Mouse (Mus musculus) thymus, adult 2 months (tissue): ENCODE data around the gene Nek11.
"Not testable (repeated sequence)": the region's sequence is repeated elsewhere in the genome, so short reads cannot be mapped to it uniquely, and the experiment has no call there.

Source experiments
- CTCF ChIP-seq: fragments of 200-500 bp; IDR thresholded peaks from 2 replicates; pipeline ENCODE4 v1.5.1; 2012; ENCODE audit warnings: mild to moderate bottlenecking, control low read depth, low read length, moderate library complexity, borderline replicate concordance; ENCODE audit not compliant: control insufficient read depth, poor library complexity, insufficient read depth; ENCODE audit errors: extremely low read depth
- POLR2A ChIP-seq: fragments of 200-500 bp; IDR thresholded peaks from 2 replicates; pipeline ENCODE4 v1.6.1; 2012; ENCODE audit warnings: mild to moderate bottlenecking, low read length, control low read depth, moderate library complexity; ENCODE audit not compliant: control insufficient read depth, poor library complexity, insufficient read depth; ENCODE audit errors: extremely low read depth

DNA sequence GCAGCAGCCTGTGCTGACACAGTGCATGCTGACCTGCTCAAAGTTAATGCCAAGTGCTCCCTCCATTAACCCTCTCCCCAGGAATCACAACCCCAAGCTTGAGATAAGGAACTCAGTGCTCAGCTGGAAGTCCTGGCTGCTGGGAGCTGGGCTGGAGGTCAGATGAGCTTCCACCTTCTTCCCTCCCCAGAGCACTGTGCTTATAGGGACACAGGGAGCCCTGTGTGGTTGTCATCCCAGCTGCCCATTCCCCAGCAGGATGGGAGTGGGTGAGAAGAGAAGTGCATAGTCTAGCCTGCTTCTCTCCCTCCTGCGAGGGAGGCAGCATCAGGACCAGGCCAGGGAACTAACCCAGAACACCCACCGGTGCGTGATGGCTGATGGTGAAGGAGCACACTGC lies 270.1 kb downstream of the Nek11 start:
- TF ChIP-seq POLR2A, CTCF: not testable (repeated sequence)
